Mouse (Mus musculus) intestine, postnatal 0 days (tissue): ENCODE results near the gene Bean1. TPM values are rescaled to one million over a fixed set of nuclear protein-coding genes. Genes with fewer than 3 reads are reported as not detected.
A peak's percentile ranks its signal among the peaks of the same experiment; 100 is the strongest.

Experiments used
- ATAC-seq: fragments of 200-750 bp; cut with Nextera tagmentation; 2 replicates; pipeline ENCODE4 v1.8.0; 2017; ENCODE audit warnings: mild to moderate bottlenecking, moderate TSS enrichment, moderate library complexity
- H3K27ac ChIP-seq: fragments of 300-500 bp; sonication (generic); 2 replicates; pipeline ENCODE4 v1.5.1; 2014; ENCODE audit warnings: mild to moderate bottlenecking, low read depth, low read length, moderate library complexity
- H3K27me3 ChIP-seq: fragments of 300-500 bp; sonication (generic); replicated peaks from 2 replicates; pipeline ENCODE4 v1.6.1; 2014; ENCODE audit warnings: low read length, mixed read lengths; ENCODE audit not compliant: control insufficient read depth, insufficient read depth
- H3K36me3 ChIP-seq: fragments of 300-500 bp; sonication (generic); 2 replicates; pipeline ENCODE4 v1.6.1; 2014; ENCODE audit warnings: mild to moderate bottlenecking, moderate library complexity; ENCODE audit not compliant: control insufficient read depth, insufficient read depth
- H3K4me1 ChIP-seq: fragments of 300-500 bp; sonication (generic); replicated peaks from 2 replicates; pipeline ENCODE4 v1.6.1; 2014; ENCODE audit warnings: antibody characterized with exemption, low read length, mixed read lengths; ENCODE audit not compliant: control insufficient read depth, insufficient read depth
- H3K4me2 ChIP-seq: fragments of 300-500 bp; sonication (generic); replicated peaks from 2 replicates; pipeline ENCODE4 v1.6.1; 2014; ENCODE audit warnings: low read depth, mild to moderate bottlenecking, moderate library complexity
- H3K4me3 ChIP-seq: fragments of 300-500 bp; sonication (generic); 2 replicates; pipeline ENCODE4 v1.5.1; 2014; ENCODE audit warnings: low read depth, low read length
- H3K9ac ChIP-seq: fragments of 300-500 bp; sonication (generic); 2 replicates; pipeline ENCODE4 v1.6.1; 2014; ENCODE audit warnings: mild to moderate bottlenecking, low read depth, low read length
- H3K9me3 ChIP-seq: fragments of 300-500 bp; sonication (generic); 2 replicates; pipeline ENCODE4 v1.6.1; 2016; ENCODE audit warnings: mixed run types; ENCODE audit not compliant: control insufficient read depth
- CTCF ChIP-seq: sonication (generic); IDR thresholded peaks from 2 replicates; pipeline ENCODE4 v1.5.1; 2016; ENCODE audit warnings: low read depth, mild to moderate bottlenecking, control low read depth, antibody characterized with exemption, moderate library complexity
- WGBS: fragments of 180-500 bp; shearing (Covaris S2); extraction: QIAGEN DNeasy Blood & Tissue Kit; methylation state at CpG from one replicate; pipeline ENCODE4 v1.1.7; 2014; 5-methylcytosine and 5-hydroxymethylcytosine counted together
- polyA plus RNA-seq: library from polyadenylated mRNA; unstranded; fragments of >200 nt; fragmentation: Nextera tagmentation; extraction: Ambion mirVana; gene quantifications from 2 replicates; pipeline ENCODE4 v1.2.1, GENCODE M21; 2015

Bean1 gene
- polyA plus RNA-seq, 1 experiment from 2014 or later, result 0.85 TPM

DNA sequence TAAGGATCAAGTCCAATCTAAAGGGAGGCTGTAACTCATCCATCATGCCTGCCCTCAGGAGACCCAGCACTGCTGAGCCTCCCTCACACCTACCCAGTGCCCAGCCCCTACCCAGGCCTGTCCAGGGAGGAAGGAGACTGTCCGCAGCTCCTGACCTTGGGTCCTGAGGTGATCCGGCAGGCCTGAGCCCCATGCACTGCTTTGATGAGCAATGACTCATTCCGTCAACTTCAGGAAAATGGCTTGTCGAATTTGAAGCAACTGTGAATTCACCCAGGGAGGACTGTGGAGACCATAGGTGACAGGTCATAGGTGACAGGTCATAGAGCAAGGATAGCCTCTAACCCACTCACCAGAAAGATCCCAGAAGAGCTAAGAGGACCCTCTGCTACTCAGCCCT, 26.9 kb upstream of the Bean1 start:
- 71% methylated on average over 4 of the region's 4 CpGs for WGBS
- Histone ChIP-seq H3K4me2 (no peak overlapping the region), H3K4me1 (no peaks in the 10 kb centered on the region), H3K9ac (no peak overlapping the region), H3K4me3 (no peak overlapping the region), H3K27ac (no peak overlapping the region), H3K36me3 (no peaks in the 10 kb centered on the region), H3K9me3 (no peaks in the 10 kb centered on the region), H3K27me3 (no peaks in the 10 kb centered on the region)
- no peak for ATAC-seq
- no peak for TF ChIP-seq CTCF

DNA sequence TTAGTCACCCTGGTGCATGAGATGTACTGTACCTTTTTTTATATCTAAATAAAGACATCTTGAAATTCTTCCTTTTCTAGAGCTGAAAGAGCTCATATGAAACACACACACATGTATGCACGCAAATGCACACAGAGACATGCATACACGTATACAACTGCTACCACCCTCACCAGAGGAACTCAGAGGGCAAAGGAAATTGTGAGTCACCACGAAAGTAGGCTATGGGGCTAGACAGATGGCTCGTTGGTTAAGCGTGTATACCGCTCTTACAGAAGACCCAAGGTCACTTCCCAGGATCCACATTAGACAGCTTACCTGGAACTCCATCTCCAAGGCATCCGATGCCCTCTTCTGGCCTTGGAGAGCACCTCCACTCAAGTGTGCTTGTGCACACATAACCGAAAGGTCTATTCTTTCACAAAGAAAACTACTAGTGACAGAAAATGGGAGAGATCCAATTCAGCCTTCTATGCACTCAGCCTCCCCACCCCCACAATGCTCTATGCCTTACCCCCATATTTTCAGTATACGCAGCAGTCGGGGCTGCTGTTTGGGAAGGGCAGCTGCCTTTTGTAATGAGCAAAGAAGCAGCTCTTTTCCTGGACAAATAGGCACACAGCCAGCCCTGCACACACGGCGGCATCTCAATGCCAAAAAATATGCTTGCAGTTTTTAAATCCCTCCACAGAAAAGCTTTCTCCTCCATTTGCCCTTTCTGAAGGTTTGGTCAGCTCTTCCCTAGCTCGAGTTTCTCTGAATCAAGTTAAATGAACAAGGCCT, 25.6 kb upstream of the Bean1 start:
- Histone ChIP-seq H3K36me3 (no peaks in the 10 kb centered on the region), H3K9me3 (no peaks in the 10 kb centered on the region), H3K9ac (no peak overlapping the region), H3K4me1 (no peaks in the 10 kb centered on the region), H3K4me3 (no peak overlapping the region), H3K4me2 (no peak overlapping the region), H3K27ac (no peak overlapping the region), H3K27me3 (no peaks in the 10 kb centered on the region)
- 70% methylated on average over 13 of the region's 13 CpGs for WGBS
- TF ChIP-seq CTCF, result peak; percentile 50; the same call in 1 of the 2 replicates
- ATAC-seq, result no peak

DNA sequence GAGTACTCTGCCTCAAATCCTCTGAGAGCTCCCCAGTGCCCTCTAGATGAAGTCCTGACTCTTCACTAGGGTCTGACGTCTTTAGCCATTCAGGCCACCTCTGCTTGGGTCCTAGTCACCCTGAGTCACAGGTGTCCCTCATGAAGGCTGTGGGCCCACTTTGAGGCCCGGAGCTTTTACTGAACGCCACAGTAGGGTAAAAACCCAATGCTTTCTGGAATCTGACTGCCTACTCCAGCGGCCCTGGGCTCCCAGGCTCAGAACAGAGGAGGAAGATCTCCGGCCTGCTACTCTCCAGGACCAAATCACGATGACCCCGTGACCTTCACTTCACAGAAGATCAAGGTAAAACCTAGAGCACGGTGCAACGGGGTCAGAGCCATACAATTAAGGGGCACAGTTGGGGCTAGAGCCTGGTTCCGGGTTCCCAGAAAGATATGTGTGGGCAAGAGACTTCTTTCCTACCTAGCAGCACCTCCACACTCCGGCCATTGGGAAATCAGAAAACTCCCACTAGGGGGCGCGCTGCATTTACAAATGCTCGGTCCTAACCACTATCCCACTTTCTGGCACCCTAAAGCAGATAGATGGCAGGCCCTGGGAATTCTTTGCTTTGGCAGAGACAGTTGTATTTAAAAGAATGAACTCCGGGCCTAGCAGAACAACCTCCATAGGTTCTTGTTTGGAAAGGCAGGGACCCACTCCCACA, 24.1 kb upstream of the Bean1 start:
- 33% methylated on average over 15 of the region's 15 CpGs for WGBS
- Histone ChIP-seq H3K4me3 (no peak overlapping the region), H3K4me1 (no peaks in the 10 kb centered on the region), H3K9ac (no peak overlapping the region), H3K9me3 (no peaks in the 10 kb centered on the region), H3K4me2 (no peak overlapping the region), H3K27ac (no peak overlapping the region), H3K36me3 (no peaks in the 10 kb centered on the region), H3K27me3 (no peaks in the 10 kb centered on the region)
- ATAC-seq, result peak; percentile 49
- TF ChIP-seq CTCF, result peak; percentile 87

DNA sequence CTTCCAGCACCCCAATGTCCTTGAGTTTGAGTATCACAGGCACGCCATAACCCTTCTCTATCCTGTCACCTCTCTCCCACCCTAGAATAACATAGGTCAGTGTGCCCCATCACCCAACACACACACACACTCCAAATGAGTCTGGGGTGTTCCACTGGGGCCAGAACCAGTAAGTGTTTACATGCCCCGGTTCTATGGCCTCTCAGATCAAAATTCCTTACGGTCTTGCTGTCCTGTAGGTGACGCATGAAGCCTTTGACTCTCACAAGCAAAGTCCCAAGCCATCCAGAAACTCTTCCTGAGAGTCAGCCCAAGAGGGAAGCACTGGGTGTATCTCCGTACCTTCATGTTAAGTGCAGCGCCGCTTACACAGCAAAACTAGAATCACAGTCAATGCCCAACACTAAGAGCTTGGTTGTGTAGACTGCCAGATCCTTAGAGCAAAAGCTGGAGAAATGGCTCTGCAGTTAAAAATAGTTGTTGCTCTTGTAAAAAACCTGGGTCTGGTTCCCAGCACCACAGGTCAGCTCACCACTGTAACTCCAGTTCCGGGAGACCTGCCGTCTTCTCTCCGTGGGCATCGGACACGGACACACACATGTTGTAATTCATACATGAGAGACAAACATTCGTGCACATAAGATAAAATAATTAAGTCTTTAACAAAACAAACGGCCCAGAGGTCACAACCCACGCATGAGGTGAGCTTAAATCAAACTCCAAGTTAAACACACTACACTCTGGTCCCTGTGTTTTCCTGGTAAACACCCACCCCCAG, 23.3 kb upstream of the Bean1 start:
- Histone ChIP-seq H3K9ac (no peak overlapping the region), H3K4me1 (no peaks in the 10 kb centered on the region), H3K27me3 (no peaks in the 10 kb centered on the region), H3K9me3 (no peaks in the 10 kb centered on the region), H3K27ac (no peak overlapping the region), H3K4me3 (no peak overlapping the region), H3K36me3 (no peaks in the 10 kb centered on the region), H3K4me2 (no peak overlapping the region)
- no peak for ATAC-seq
- TF ChIP-seq CTCF, result no peak
- WGBS, result 85% methylated on average over 15 of the region's 15 CpGs

DNA sequence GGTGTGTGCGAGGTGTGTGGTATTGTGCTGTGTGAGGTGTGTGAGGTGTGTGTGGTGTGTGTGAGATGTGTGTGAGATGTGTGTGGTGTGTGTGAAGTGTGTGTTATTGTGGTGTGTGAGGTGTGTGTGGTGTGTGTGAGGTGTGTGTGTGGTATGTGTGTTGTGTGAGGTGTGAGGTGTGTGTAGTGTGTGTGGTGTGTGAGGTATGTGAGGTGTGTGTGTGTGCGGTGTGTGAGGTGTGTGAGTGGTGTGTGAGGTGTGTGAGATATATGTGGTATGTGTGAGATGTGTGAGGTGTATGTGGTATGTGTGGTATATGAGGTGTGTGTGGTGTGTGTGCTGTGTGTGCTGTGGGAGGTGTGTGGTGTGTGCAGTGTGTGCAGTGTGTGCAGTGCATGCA, 22.3 kb upstream of the Bean1 start:
- no peak for TF ChIP-seq CTCF
- H3K9ac ChIP-seq, result no peak overlapping the region
- WGBS, result 94% methylated on average over 2 of the region's 2 CpGs
- H3K4me3 ChIP-seq, result no peak overlapping the region
- H3K4me1 ChIP-seq, result no peaks in the 10 kb centered on the region
- no peak overlapping the region for H3K4me2 ChIP-seq
- ATAC-seq, result no peak
- no peaks in the 10 kb centered on the region for H3K27me3 ChIP-seq
- H3K27ac ChIP-seq, result no peak overlapping the region
- H3K9me3 ChIP-seq, result no peaks in the 10 kb centered on the region
- H3K36me3 ChIP-seq, result no peaks in the 10 kb centered on the region

DNA sequence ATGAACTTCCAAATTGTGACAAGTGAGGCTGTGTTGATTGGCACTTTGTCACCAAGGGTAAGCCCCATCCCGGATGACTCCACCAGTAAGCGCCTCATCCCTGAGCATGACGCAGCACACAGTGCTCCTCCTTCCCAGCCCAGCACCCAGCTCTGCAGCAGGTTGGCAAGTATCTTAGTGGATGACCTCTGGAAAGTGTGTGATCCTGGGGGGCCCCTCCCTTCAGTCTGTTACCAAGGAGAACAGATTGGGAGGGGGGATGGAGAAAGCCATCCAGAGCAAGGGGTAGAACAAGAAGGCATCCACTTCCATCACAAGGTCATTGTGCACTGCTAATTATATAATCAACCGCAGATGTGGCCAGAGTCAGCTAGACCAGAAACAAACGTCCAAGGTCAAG, 9.5 kb upstream of the Bean1 start:
- Histone ChIP-seq H3K27ac (no peak overlapping the region), H3K4me1 (no peaks in the 10 kb centered on the region), H3K9me3 (no peaks in the 10 kb centered on the region), H3K4me2 (no peak overlapping the region), H3K36me3 (no peaks in the 10 kb centered on the region), H3K9ac (no peak overlapping the region), H3K4me3 (no peak overlapping the region), H3K27me3 (no peaks in the 10 kb centered on the region)
- no peak for ATAC-seq
- TF ChIP-seq CTCF, result no peak
- whole genome bisulfite sequencing, result 73% methylated on average over 5 of the region's 5 CpGs
